Mouse (Mus musculus) cerebellum, adult 2 months (tissue): ENCODE measurements at regions not wholly inside any gene's neighbourhood (a gene's known extent, or its start where the extent isn't known, plus 50 kb on each side); places are given as distances from the start of the nearest gene placed in this dataset.

Experiments used
- CTCF ChIP-seq: fragments of 200-500 bp; IDR thresholded peaks from 2 replicates; pipeline ENCODE4 v1.5.1; 2011; ENCODE audit warnings: low read depth, mild to moderate bottlenecking, control low read depth, low read length, moderate library complexity, borderline replicate concordance; ENCODE audit not compliant: insufficient read depth
- POLR2A ChIP-seq: fragments of 200-500 bp; IDR thresholded peaks from 2 replicates; pipeline ENCODE4 v1.6.1; 2011; ENCODE audit warnings: low read length, control low read depth, borderline replicate concordance; ENCODE audit not compliant: insufficient read depth

- TF ChIP-seq CTCF (no peak), POLR2A (no peak)
Measured at GRCm38 (mm10) chr15:19316380-19316779, 497.6 kb downstream of the Cdh10 start.
